Mouse (Mus musculus) limb, embryonic 10.5 days (tissue): ENCODE data around the gene Gdpd5. TPM values are rescaled to one million over a fixed set of nuclear protein-coding genes. Genes with fewer than 3 reads are reported as not detected.

Experiments
- DNase-seq: peaks from one replicate; pipeline ENCODE4 v3.0.0-alpha.2; 2017; ENCODE audit warnings: low spot score
- H3K27ac ChIP-seq: fragments of 300-500 bp; sonication (generic); 2 replicates; pipeline ENCODE4 v1.5.1; 2016; ENCODE audit warnings: mild to moderate bottlenecking
- H3K27me3 ChIP-seq: fragments of 300-500 bp; sonication (generic); 2 replicates; pipeline ENCODE4 v1.6.1; 2016; ENCODE audit warnings: low read depth, mild to moderate bottlenecking; ENCODE audit not compliant: poor library complexity, severe bottlenecking
- H3K36me3 ChIP-seq: fragments of 300-500 bp; sonication (generic); 2 replicates; pipeline ENCODE4 v1.6.1; 2016; ENCODE audit warnings: mild to moderate bottlenecking, moderate library complexity
- H3K4me1 ChIP-seq: fragments of 300-500 bp; sonication (generic); 2 replicates; pipeline ENCODE4 v1.6.1; 2016
- H3K4me3 ChIP-seq: fragments of 300-500 bp; sonication (generic); 2 replicates; pipeline ENCODE4 v1.5.1; 2016; ENCODE audit warnings: mild to moderate bottlenecking, moderate library complexity
- H3K9me3 ChIP-seq: fragments of 300-500 bp; sonication (generic); replicated peaks from 2 replicates; pipeline ENCODE4 v1.6.1; 2016; ENCODE audit warnings: mild to moderate bottlenecking
- WGBS: fragments of 180-500 bp; shearing (Covaris S2); methylation state at CpG from one replicate; pipeline ENCODE4 v1.1.7; 2016; 5-methylcytosine and 5-hydroxymethylcytosine counted together
- polyA plus RNA-seq: library from polyadenylated mRNA; unstranded; fragments of >200 nt; fragmentation: Nextera tagmentation; extraction: Ambion mirVana; gene quantifications from 2 replicates; pipeline ENCODE4 v1.2.1, GENCODE M21; 2016

Gdpd5 gene
- polyA plus RNA-seq, 1 experiment from 2014 or later, result 12.3 TPM

DNA sequence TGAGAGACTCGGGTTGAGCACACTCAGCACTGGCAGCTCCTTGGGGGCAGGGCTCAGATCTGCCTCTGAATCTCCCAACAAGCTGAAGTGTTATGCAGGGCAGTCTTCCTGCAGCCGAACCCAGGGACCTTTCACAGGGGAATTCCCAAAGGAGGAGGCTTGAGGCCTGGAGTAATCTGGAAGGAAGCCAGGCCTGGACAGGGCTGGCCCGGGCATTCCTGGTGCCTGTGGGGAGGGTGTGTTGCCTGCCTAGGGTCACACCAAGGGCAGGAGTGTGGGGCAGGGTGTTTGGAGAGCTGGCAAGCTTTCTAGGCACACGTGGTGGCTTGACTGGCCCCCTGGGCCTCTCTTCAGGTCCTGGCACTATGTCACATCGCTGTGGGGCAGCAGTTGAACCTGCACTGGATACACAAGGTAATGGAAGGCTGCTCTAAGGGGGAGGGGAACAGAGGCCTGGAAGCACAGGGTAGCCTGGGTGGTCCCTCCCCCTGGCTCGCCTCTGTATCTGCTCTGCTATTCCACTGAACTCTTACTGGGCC is 60.4 kb downstream of the Gdpd5 start:
- no peaks in the 10 kb centered on the region for H3K9me3 ChIP-seq
- H3K36me3 ChIP-seq, result 0 out of 2 replicates have a peak, but pooled peaks cover 3% of the 10 kb centered on the region
- H3K27me3 ChIP-seq, result no peaks in the 10 kb centered on the region
- WGBS, result 25% methylated on average over 6 of the region's 6 CpGs
- DNase-seq, result no peak
- peak overlapping the region; percentile 22; the same call in 1 of the 2 replicates for H3K4me3 ChIP-seq
- H3K4me1 ChIP-seq, result peaks cover 38% of the 10 kb centered on the region
- peak overlapping the region; percentile 79 for H3K27ac ChIP-seq

DNA sequence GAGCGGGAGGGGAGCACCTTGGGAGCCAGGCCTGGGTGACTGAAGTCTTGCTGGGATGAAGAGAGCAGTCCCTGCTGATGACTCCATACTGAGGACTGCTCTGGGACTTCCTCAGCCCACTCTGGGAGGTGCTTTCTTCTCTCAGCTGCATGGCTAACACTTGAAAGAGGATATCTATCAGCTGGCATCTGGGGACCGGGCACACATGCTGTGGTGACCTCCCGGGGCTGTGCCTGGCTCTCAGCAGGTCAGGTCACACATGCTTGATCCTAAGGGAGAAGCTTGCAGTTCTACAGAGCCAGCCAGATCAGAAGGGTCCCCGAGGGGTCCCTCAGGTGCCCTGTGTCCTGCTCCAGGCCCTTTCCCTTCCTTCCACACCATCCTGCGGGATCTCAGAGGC is 62.0 kb downstream of the Gdpd5 start:
- H3K36me3 ChIP-seq, result 0 out of 2 replicates have a peak, but pooled peaks cover 3% of the 10 kb centered on the region
- peaks cover 36% of the 10 kb centered on the region for H3K4me1 ChIP-seq
- WGBS, result 62% methylated on average over 5 of the region's 5 CpGs
- no peak overlapping the region for H3K4me3 ChIP-seq
- H3K27ac ChIP-seq, result peak overlapping the region; percentile 56
- H3K27me3 ChIP-seq, result no peaks in the 10 kb centered on the region
- H3K9me3 ChIP-seq, result no peaks in the 10 kb centered on the region
- no peak for DNase-seq

GRCm38 (mm10) chr7:99444012-99444411 is 62.8 kb downstream of the Gdpd5 start:
- 60% methylated on average over 6 of the region's 6 CpGs for WGBS
- H3K4me1 ChIP-seq, result peaks cover 42% of the 10 kb centered on the region
- no peak for DNase-seq

GRCm38 (mm10) chr7:99445833-99446232 is 64.6 kb downstream of the Gdpd5 start:
- Histone ChIP-seq H3K36me3 (0 out of 2 replicates have a peak, but pooled peaks cover 3% of the 10 kb centered on the region), H3K9me3 (no peaks in the 10 kb centered on the region), H3K4me1 (peaks cover 41% of the 10 kb centered on the region), H3K27me3 (no peaks in the 10 kb centered on the region), H3K4me3 (no peak overlapping the region), H3K27ac (no peak overlapping the region)
- DNase-seq, result no peak
- WGBS, result 79% methylated on average over 2 of the region's 2 CpGs

More at GRCm38 (mm10) chr7:99444012-99444411, 62.8 kb downstream of the Gdpd5 start:
- Histone ChIP-seq H3K27me3 (no peaks in the 10 kb centered on the region), H3K27ac (no peak overlapping the region), H3K9me3 (no peaks in the 10 kb centered on the region), H3K36me3 (0 out of 2 replicates have a peak, but pooled peaks cover 3% of the 10 kb centered on the region), H3K4me3 (no peak overlapping the region)

DNA sequence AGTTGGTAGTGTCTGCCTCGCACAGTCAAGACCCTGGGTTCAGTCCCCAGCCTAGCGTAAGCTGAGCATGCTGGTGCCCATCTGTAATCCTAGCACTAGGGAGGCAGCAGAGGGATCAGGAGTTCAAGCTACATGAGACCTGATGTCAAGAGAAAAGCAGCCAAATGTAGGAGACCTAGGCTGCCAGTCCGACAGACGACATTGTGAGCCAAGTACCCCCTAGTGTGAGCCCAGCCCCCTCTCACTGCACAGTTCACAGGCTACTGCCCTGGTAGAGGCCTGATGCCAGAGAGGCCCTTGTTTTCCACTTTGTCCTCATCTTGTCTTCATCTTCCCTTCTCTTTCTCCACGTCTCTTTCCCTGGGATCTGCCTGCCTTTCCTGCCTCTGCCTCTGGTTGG is 66.1 kb downstream of the Gdpd5 start:
- H3K27me3 ChIP-seq, result no peaks in the 10 kb centered on the region
- no peak overlapping the region for H3K4me3 ChIP-seq
- no peak for DNase-seq
- H3K36me3 ChIP-seq, result 0 out of 2 replicates have a peak, but pooled peaks cover 3% of the 10 kb centered on the region
- no peaks in the 10 kb centered on the region for H3K9me3 ChIP-seq
- 61% methylated on average over 5 of the region's 5 CpGs for WGBS
- no peak overlapping the region for H3K27ac ChIP-seq
- peaks cover 26% of the 10 kb centered on the region for H3K4me1 ChIP-seq

DNA sequence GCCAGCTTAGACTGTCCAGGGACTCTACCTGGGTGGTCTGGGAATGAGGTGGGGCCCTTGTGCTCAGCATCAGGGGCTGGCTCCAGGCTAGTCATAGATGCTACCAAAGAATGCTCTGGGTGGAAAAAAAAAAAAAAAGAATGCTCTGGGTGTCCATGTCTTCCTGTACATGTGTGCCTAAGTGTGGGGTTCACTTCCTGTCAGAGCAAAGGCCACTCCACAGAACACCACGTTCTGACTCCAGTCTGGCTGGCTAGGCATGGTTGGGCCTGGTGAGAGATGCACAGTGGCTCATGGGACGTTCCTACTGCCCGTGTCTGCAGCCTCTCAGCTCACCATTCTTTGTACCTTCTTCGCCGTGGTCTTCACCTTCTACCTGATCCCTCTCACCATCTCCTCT is 67.4 kb downstream of the Gdpd5 start:
- no peaks in the 10 kb centered on the region for H3K27me3 ChIP-seq
- H3K36me3 ChIP-seq, result 0 out of 2 replicates have a peak, but pooled peaks cover 3% of the 10 kb centered on the region
- H3K27ac ChIP-seq, result peak overlapping the region; percentile 37; the same call in 1 of the 2 replicates
- no peaks in the 10 kb centered on the region for H3K9me3 ChIP-seq
- WGBS, result 77% methylated on average over 5 of the region's 5 CpGs
- no peak overlapping the region for H3K4me3 ChIP-seq
- no peak for DNase-seq
- peaks cover 15% of the 10 kb centered on the region for H3K4me1 ChIP-seq

DNA sequence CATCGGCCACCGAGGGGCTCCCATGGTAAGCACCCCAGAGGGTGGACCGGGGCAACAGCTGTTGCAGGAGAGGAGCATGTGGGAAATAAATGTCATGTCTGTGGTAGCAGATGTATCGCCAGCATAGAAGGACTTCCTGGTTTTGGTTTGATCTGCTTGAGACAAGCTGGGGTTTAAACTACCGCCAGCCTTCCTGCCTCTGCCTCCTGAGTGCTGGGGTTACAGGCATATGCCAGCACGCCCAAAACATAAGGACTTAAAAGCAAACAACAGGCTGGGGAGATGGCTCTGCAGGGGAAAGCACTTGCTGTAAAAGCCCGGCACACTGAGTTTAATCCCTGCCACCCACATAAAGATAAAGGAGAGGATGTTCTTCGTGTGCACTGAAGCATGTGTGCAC is 67.8 kb downstream of the Gdpd5 start:
- no peak overlapping the region for H3K4me3 ChIP-seq
- DNase-seq, result no peak
- WGBS, result 72% methylated on average over 8 of the region's 8 CpGs
- no peaks in the 10 kb centered on the region for H3K9me3 ChIP-seq
- H3K27me3 ChIP-seq, result no peaks in the 10 kb centered on the region
- no peak overlapping the region for H3K27ac ChIP-seq
- H3K36me3 ChIP-seq, result 0 out of 2 replicates have a peak, but pooled peaks cover 3% of the 10 kb centered on the region
- peaks cover 15% of the 10 kb centered on the region for H3K4me1 ChIP-seq

- DNase-seq, result no peak
These were observed 68.5 kb downstream of the Gdpd5 start for GRCm38 (mm10) chr7:99449751-99450150.

GRCm38 (mm10) chr7:99450703-99451102 is 69.5 kb downstream of the Gdpd5 start:
- peak; percentile 71 for DNase-seq
- Histone ChIP-seq H3K36me3 (no peaks in the 10 kb centered on the region), H3K27me3 (no peaks in the 10 kb centered on the region), H3K27ac (no peak overlapping the region), H3K4me1 (peaks cover 15% of the 10 kb centered on the region), H3K9me3 (no peaks in the 10 kb centered on the region), H3K4me3 (no peak overlapping the region)
- WGBS, result 0% methylated on average over 3 of the region's 3 CpGs

More at GRCm38 (mm10) chr7:99449751-99450150, 68.5 kb downstream of the Gdpd5 start:
- Histone ChIP-seq H3K27me3 (no peaks in the 10 kb centered on the region), H3K4me1 (peaks cover 15% of the 10 kb centered on the region), H3K36me3 (no peaks in the 10 kb centered on the region), H3K9me3 (no peaks in the 10 kb centered on the region), H3K4me3 (no peak overlapping the region), H3K27ac (no peak overlapping the region)
- 73% methylated on average over 3 of the region's 3 CpGs for WGBS

GRCm38 (mm10) chr7:99452859-99453258 is 71.6 kb downstream of the Gdpd5 start:
- no peaks in the 10 kb centered on the region for H3K9me3 ChIP-seq
- H3K27ac ChIP-seq, result no peak overlapping the region
- WGBS, result 85% methylated on average over 7 of the region's 7 CpGs
- H3K36me3 ChIP-seq, result no peaks in the 10 kb centered on the region
- H3K27me3 ChIP-seq, result no peaks in the 10 kb centered on the region
- DNase-seq, result no peak
- H3K4me1 ChIP-seq, result peaks cover 9% of the 10 kb centered on the region
- no peak overlapping the region for H3K4me3 ChIP-seq

DNA sequence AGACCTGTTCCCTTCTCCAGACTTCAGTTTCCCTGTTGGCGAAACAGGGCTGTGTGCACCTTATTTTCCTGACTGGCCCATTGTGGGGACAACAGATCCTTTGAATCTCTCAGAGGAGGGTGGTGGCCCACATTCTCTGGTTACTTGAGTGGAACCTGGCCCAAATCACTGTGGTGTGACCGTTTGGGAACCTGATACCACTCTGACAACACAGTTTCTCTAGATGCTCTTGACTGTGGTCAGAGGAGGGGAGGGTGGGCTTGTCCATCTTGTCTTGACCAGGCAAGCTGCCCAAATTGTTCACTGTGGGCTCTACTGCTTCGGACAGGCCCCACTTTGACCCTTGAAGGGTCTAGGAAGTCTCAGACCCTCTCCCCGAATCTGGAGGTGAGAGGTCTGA is 72.8 kb downstream of the Gdpd5 start:
- Histone ChIP-seq H3K27me3 (no peaks in the 10 kb centered on the region), H3K9me3 (no peaks in the 10 kb centered on the region), H3K4me3 (no peak overlapping the region), H3K4me1 (no peaks in the 10 kb centered on the region), H3K36me3 (no peaks in the 10 kb centered on the region), H3K27ac (0 out of 2 replicates have a peak overlapping the region, but pooled peaks have one; percentile 31)
- 81% methylated on average over 4 of the region's 4 CpGs for WGBS
- no peak for DNase-seq

GRCm38 (mm10) chr7:99458849-99459248 is 77.6 kb downstream of the Gdpd5 start:
- Histone ChIP-seq H3K27me3 (no peaks in the 10 kb centered on the region), H3K36me3 (0 out of 2 replicates have a peak, but pooled peaks cover 8% of the 10 kb centered on the region)
- WGBS, result 87% methylated on average over 8 of the region's 8 CpGs

GRCm38 (mm10) chr7:99459888-99460652 is 78.9 kb downstream of the Gdpd5 start:
- no peak for DNase-seq
- Histone ChIP-seq H3K4me3 (no peak overlapping the region), H3K4me1 (no peaks in the 10 kb centered on the region), H3K9me3 (no peaks in the 10 kb centered on the region), H3K36me3 (0 out of 2 replicates have a peak, but pooled peaks cover 8% of the 10 kb centered on the region), H3K27me3 (no peaks in the 10 kb centered on the region), H3K27ac (no peak overlapping the region)
- WGBS, result 91% methylated on average over 15 of the region's 15 CpGs

More at GRCm38 (mm10) chr7:99458849-99459248, 77.6 kb downstream of the Gdpd5 start:
- Histone ChIP-seq H3K4me3 (no peak overlapping the region), H3K4me1 (no peaks in the 10 kb centered on the region), H3K27ac (no peak overlapping the region), H3K9me3 (no peaks in the 10 kb centered on the region)
- DNase-seq, result no peak
